8 mouse cellular contexts compared by ENCODE assay signal in genomic region chr11:67080168-67080567, GRCm38 (mm10). TPM values are rescaled to one million over a fixed set of nuclear protein-coding genes. Genes with fewer than 3 reads are reported as not detected.
DNase-seq lines count a peak whose midpoint lies in the region; ATAC-seq and TF ChIP-seq lines count a peak whose summit lies in the region.

No protein-coding gene starts in this region.

- peak overlapping the region; percentile 12; the same call in 1 of the 2 replicates for H3K4me2 ChIP-seq in hindbrain, embryonic 16.5 days (ENCODE audit: low read length)
- no peak overlapping the region for H3K4me2 ChIP-seq in limb, embryonic 11.5 days (ENCODE audit: low read depth, severe bottlenecking)
- H3K4me2 ChIP-seq in midbrain, embryonic 13.5 days (replicated peaks): no peak overlapping the region

- H3K27ac ChIP-seq in thymus, adult 2 months (ENCODE audit: control insufficient read depth, insufficient read depth, low read length): no peak overlapping the region
- H3K27ac ChIP-seq in embryonic facial prominence, embryonic 10.5 days (replicated peaks): peak overlapping the region; percentile 32; the same call in 1 of the 2 replicates
- H3K27ac ChIP-seq in hindbrain, embryonic 16.5 days (ENCODE audit: low read depth, low read length): no peak overlapping the region
- H3K27ac ChIP-seq in limb, embryonic 11.5 days (replicated peaks; ENCODE audit: low read depth, low read length): no peak overlapping the region
- peak overlapping the region; percentile 65 for H3K27ac ChIP-seq in midbrain, embryonic 13.5 days

- H3K4me3 ChIP-seq in thymus, adult 2 months (ENCODE audit: control insufficient read depth, insufficient read depth, low read length): no peak overlapping the region
- no peak overlapping the region for H3K4me3 ChIP-seq in embryonic facial prominence, embryonic 10.5 days
- H3K4me3 ChIP-seq in hindbrain, embryonic 16.5 days (ENCODE audit: low read length): no peak overlapping the region
- no peak overlapping the region for H3K4me3 ChIP-seq in limb, embryonic 11.5 days (ENCODE audit: low read depth, low read length)
- H3K4me3 ChIP-seq in midbrain, embryonic 13.5 days (replicated peaks): no peak overlapping the region

- WGBS in thymus, adult 2 months: 8% methylated on average over 3 of the region's 3 CpGs
- 5% methylated on average over 3 of the region's 3 CpGs for WGBS in embryonic facial prominence, embryonic 10.5 days
- WGBS in hindbrain, embryonic 16.5 days: 5% methylated on average over 3 of the region's 3 CpGs
- WGBS in limb, embryonic 11.5 days: 5% methylated on average over 3 of the region's 3 CpGs
- 9% methylated on average over 3 of the region's 3 CpGs for WGBS in midbrain, embryonic 13.5 days

- TF ChIP-seq CTCF in thymus, adult 2 months (IDR thresholded peaks at IDR 0.05; ENCODE audit: borderline replicate concordance, control insufficient read depth, extremely low read depth, insufficient read depth, low read length, poor library complexity): no peak

- DNase-seq in thymus, adult 2 months: peak; percentile 48
- DNase-seq in thymus, adult 18-20 months: no peak
- DNase-seq in adrenal gland, postnatal 36 days: peak; percentile 63 to 78
- DNase-seq in embryonic facial prominence, embryonic 10.5 days (ENCODE audit: low spot score): peak; percentile 74
- DNase-seq in limb, embryonic 11.5 days (ENCODE audit: low spot score): peak; percentile 75
- peak; percentile 29 to 71 for DNase-seq in spleen, postnatal 4 days (ENCODE audit: low spot score in 2 of 2)

- no peaks in the 10 kb centered on the region for H3K9me3 ChIP-seq in embryonic facial prominence, embryonic 10.5 days
- H3K9me3 ChIP-seq in hindbrain, embryonic 16.5 days (ENCODE audit: control insufficient read depth, low read length): no peaks in the 10 kb centered on the region
- H3K9me3 ChIP-seq in limb, embryonic 11.5 days (ENCODE audit: control insufficient read depth, low read length): no peaks in the 10 kb centered on the region
- no peaks in the 10 kb centered on the region for H3K9me3 ChIP-seq in midbrain, embryonic 13.5 days

- H3K27me3 ChIP-seq in thymus, adult 2 months (ENCODE audit: control insufficient read depth, insufficient read depth, low read length): no peaks in the 10 kb centered on the region
- peaks cover 33% of the 10 kb centered on the region for H3K27me3 ChIP-seq in embryonic facial prominence, embryonic 10.5 days (replicated peaks; ENCODE audit: low read depth, poor library complexity, severe bottlenecking)
- peaks cover 4% of the 10 kb centered on the region; the same call in 1 of the 2 replicates for H3K27me3 ChIP-seq in hindbrain, embryonic 16.5 days (replicated peaks; ENCODE audit: control insufficient read depth, insufficient read depth, low read length)
- H3K27me3 ChIP-seq in limb, embryonic 11.5 days (ENCODE audit: control insufficient read depth, insufficient read depth, low read length): peaks cover 13% of the 10 kb centered on the region
- peaks cover 26% of the 10 kb centered on the region for H3K27me3 ChIP-seq in midbrain, embryonic 13.5 days

- ATAC-seq in hindbrain, embryonic 16.5 days: peak; percentile 45; the same call in 1 of the 2 replicates
- ATAC-seq in limb, embryonic 11.5 days (ENCODE audit: insufficient number of reproducible peaks, low FRiP score, low TSS enrichment, low read depth): no peak
- ATAC-seq in midbrain, embryonic 13.5 days: peak; percentile 41

- H3K4me1 ChIP-seq in thymus, adult 2 months (replicated peaks; ENCODE audit: control insufficient read depth, insufficient read depth, low read length): no peaks in the 10 kb centered on the region
- H3K4me1 ChIP-seq in embryonic facial prominence, embryonic 10.5 days: peaks cover 17% of the 10 kb centered on the region
- no peaks in the 10 kb centered on the region for H3K4me1 ChIP-seq in hindbrain, embryonic 16.5 days (ENCODE audit: control insufficient read depth, insufficient read depth, low read depth, low read length)
- H3K4me1 ChIP-seq in limb, embryonic 11.5 days (ENCODE audit: control insufficient read depth, insufficient read depth, low read length): no peaks in the 10 kb centered on the region
- peaks cover 24% of the 10 kb centered on the region for H3K4me1 ChIP-seq in midbrain, embryonic 13.5 days (replicated peaks)

- no peaks in the 10 kb centered on the region for H3K36me3 ChIP-seq in thymus, adult 2 months (ENCODE audit: control insufficient read depth, insufficient read depth, low read length)
- no peaks in the 10 kb centered on the region for H3K36me3 ChIP-seq in embryonic facial prominence, embryonic 10.5 days (replicated peaks)
- H3K36me3 ChIP-seq in hindbrain, embryonic 16.5 days (ENCODE audit: control insufficient read depth, insufficient read depth, low read length): no peaks in the 10 kb centered on the region
- H3K36me3 ChIP-seq in limb, embryonic 11.5 days (ENCODE audit: control insufficient read depth, insufficient read depth, low read length): no peaks in the 10 kb centered on the region
- no peaks in the 10 kb centered on the region for H3K36me3 ChIP-seq in midbrain, embryonic 13.5 days

- H3K9ac ChIP-seq in hindbrain, embryonic 16.5 days (ENCODE audit: low read depth, low read length): no peak overlapping the region
- no peak overlapping the region for H3K9ac ChIP-seq in limb, embryonic 11.5 days (ENCODE audit: low read length)
- H3K9ac ChIP-seq in midbrain, embryonic 13.5 days (replicated peaks): no peak overlapping the region

- no peak for TF ChIP-seq POLR2A in thymus, adult 2 months (IDR thresholded peaks at IDR 0.05; ENCODE audit: control insufficient read depth, extremely low read depth, insufficient read depth, low read length, poor library complexity)

RNA-seq across cellular contexts. Expression of gene Myh3, which starts 2.1 kb away (rescaled TPM):
- 0.14 and 0.18 TPM in 2 replicates for polyA plus RNA-seq in thymus, adult 2 months (2012; rRNA removed)
- under 1 TPM; 0.03 to 0.07 TPM for total RNA-seq in adrenal gland, postnatal 36 days (2021)
- polyA plus RNA-seq in embryonic facial prominence, embryonic 10.5 days (2016; fragmentation: Nextera tagmentation; extraction: Ambion mirVana): 0.21 and 0.30 TPM in 2 replicates
- polyA plus RNA-seq in hindbrain, embryonic 16.5 days (2015; fragmentation: Nextera tagmentation; extraction: Ambion mirVana): 0.29 and 11.0 TPM in 2 replicates
- 4.4 and 4.7 TPM in 2 replicates for polyA plus RNA-seq in limb, embryonic 11.5 days (2014; fragmentation: Nextera tagmentation; extraction: Ambion mirVana)
- 0.35 and 0.39 TPM in 2 replicates for polyA plus RNA-seq in midbrain, embryonic 13.5 days (2015; fragmentation: Nextera tagmentation; extraction: Ambion mirVana)

RNA-seq across cellular contexts. Expression of gene Sco1, which starts 27.7 kb away (rescaled TPM):
- 3.8 and 4.4 TPM in 2 replicates for polyA plus RNA-seq in thymus, adult 2 months (2012; rRNA removed)
- 10 to 100 TPM; 21.9 to 22.4 TPM for total RNA-seq in adrenal gland, postnatal 36 days (2021)
- polyA plus RNA-seq in embryonic facial prominence, embryonic 10.5 days (2016; fragmentation: Nextera tagmentation; extraction: Ambion mirVana): 23.7 and 26.4 TPM in 2 replicates
- polyA plus RNA-seq in hindbrain, embryonic 16.5 days (2015; fragmentation: Nextera tagmentation; extraction: Ambion mirVana): 9.6 and 12.0 TPM in 2 replicates
- 21.7 and 23.2 TPM in 2 replicates for polyA plus RNA-seq in limb, embryonic 11.5 days (2014; fragmentation: Nextera tagmentation; extraction: Ambion mirVana)
- polyA plus RNA-seq in midbrain, embryonic 13.5 days (2015; fragmentation: Nextera tagmentation; extraction: Ambion mirVana): 15.1 and 16.4 TPM in 2 replicates

RNA-seq across cellular contexts. Expression of gene Adprm, which starts 27.8 kb away (rescaled TPM):
- polyA plus RNA-seq in thymus, adult 2 months (2012; rRNA removed): 18.8 and 26.2 TPM in 2 replicates
- 10 to 100 TPM; 22.3 to 22.4 TPM for total RNA-seq in adrenal gland, postnatal 36 days (2021)
- polyA plus RNA-seq in embryonic facial prominence, embryonic 10.5 days (2016; fragmentation: Nextera tagmentation; extraction: Ambion mirVana): 30.4 and 32.6 TPM in 2 replicates
- polyA plus RNA-seq in hindbrain, embryonic 16.5 days (2015; fragmentation: Nextera tagmentation; extraction: Ambion mirVana): 30.3 and 30.8 TPM in 2 replicates
- polyA plus RNA-seq in limb, embryonic 11.5 days (2014; fragmentation: Nextera tagmentation; extraction: Ambion mirVana): 33.2 and 35.3 TPM in 2 replicates
- 37.0 and 38.5 TPM in 2 replicates for polyA plus RNA-seq in midbrain, embryonic 13.5 days (2015; fragmentation: Nextera tagmentation; extraction: Ambion mirVana)

RNA-seq across cellular contexts. Expression of gene Tmem220, which starts 55.2 kb away (rescaled TPM):
- 0.45 and 0.54 TPM in 2 replicates for polyA plus RNA-seq in thymus, adult 2 months (2012; rRNA removed)
- total RNA-seq in adrenal gland, postnatal 36 days (2021): 10 to 100 TPM in 1 of 2 experiments, 1 to 10 TPM in 1; 5.8 to 10.2 TPM
- polyA plus RNA-seq in embryonic facial prominence, embryonic 10.5 days (2016; fragmentation: Nextera tagmentation; extraction: Ambion mirVana): 0.69 and 1.2 TPM in 2 replicates
- 0.50 and 0.57 TPM in 2 replicates for polyA plus RNA-seq in hindbrain, embryonic 16.5 days (2015; fragmentation: Nextera tagmentation; extraction: Ambion mirVana)
- polyA plus RNA-seq in limb, embryonic 11.5 days (2014; fragmentation: Nextera tagmentation; extraction: Ambion mirVana): 0.92 and 1.3 TPM in 2 replicates
- polyA plus RNA-seq in midbrain, embryonic 13.5 days (2015; fragmentation: Nextera tagmentation; extraction: Ambion mirVana): 0.89 and 0.93 TPM in 2 replicates

Comparison
In these comparisons a context has a peak if more than half of its experiments do, and no peak if none do; other contexts are left out.
1. DNase-seq: peak in thymus, adult 2 months (single experiment), adrenal gland, postnatal 36 days (2 of 2), embryonic facial prominence, embryonic 10.5 days (single experiment), limb, embryonic 11.5 days (single experiment) and spleen, postnatal 4 days (2 of 2); none in thymus, adult 18-20 months (0 of 2).
2. H3K27ac ChIP-seq: peak in embryonic facial prominence, embryonic 10.5 days (single experiment) and midbrain, embryonic 13.5 days (single experiment); none in thymus, adult 2 months (single experiment), hindbrain, embryonic 16.5 days (single experiment) and limb, embryonic 11.5 days (single experiment).